In genomic region chr9:86571540-86572135, GRCm38 (mm10) we compare ENCODE assay signal across 8 mouse cellular contexts. TPM values are rescaled to one million over a fixed set of nuclear protein-coding genes. Genes with fewer than 3 reads are reported as not detected.
A peak's percentile ranks its signal among the peaks of the same experiment; 100 is the strongest.
DNase-seq lines count a peak whose midpoint lies in the region; ATAC-seq lines count a peak whose summit lies in the region.

TSS of gene Pgm3 (minus strand) at chr9:86571842.
TSS of gene Rwdd2a (plus strand) at chr9:86571991.

- H3K9me3 ChIP-seq in hindbrain, embryonic 16.5 days (ENCODE audit: control insufficient read depth, low read length), result no peaks in the 10 kb centered on the region

- no peaks in the 10 kb centered on the region for H3K27me3 ChIP-seq in hindbrain, embryonic 16.5 days (replicated peaks; ENCODE audit: control insufficient read depth, insufficient read depth, low read length)

- peak within 1 kb of the TSS; percentile 82 for H3K4me3 ChIP-seq in hindbrain, embryonic 16.5 days (ENCODE audit: low read length)
- peak within 1 kb of the TSS; percentile 62 for H3K4me3 ChIP-seq in macrophage (ENCODE audit: inconsistent target)

- under 1% methylated on average over 50 of the region's 59 CpGs for WGBS in hindbrain, embryonic 16.5 days
- WGBS in macrophage (ENCODE audit: missing documents), result under 1% methylated on average over 54 of the region's 59 CpGs

- peaks cover 9% of the 10 kb centered on the region for H3K4me1 ChIP-seq in hindbrain, embryonic 16.5 days (ENCODE audit: control insufficient read depth, insufficient read depth, low read depth, low read length)

- peak; percentile 99 for ATAC-seq in hindbrain, embryonic 16.5 days

- H3K4me2 ChIP-seq in hindbrain, embryonic 16.5 days (ENCODE audit: low read length), result peak within 1 kb of the TSS; percentile 100

- H3K36me3 ChIP-seq in hindbrain, embryonic 16.5 days (ENCODE audit: control insufficient read depth, insufficient read depth, low read length), result no peaks in the 10 kb centered on the region; the same call in 1 of the 2 replicates
- H3K36me3 ChIP-seq in macrophage (ENCODE audit: inconsistent target), result peaks cover 15% of the 10 kb centered on the region; the same call in 1 of the 2 replicates

- peak within 1 kb of the TSS; percentile 77 for H3K27ac ChIP-seq in hindbrain, embryonic 16.5 days (ENCODE audit: low read depth, low read length)
- no peak within 1 kb of the TSS for H3K27ac ChIP-seq in macrophage

- H3K79me2 ChIP-seq in macrophage (ENCODE audit: inconsistent target), result no peaks in the 10 kb centered on the region; the same call in 1 of the 2 replicates

- DNase-seq in R1 (ENCODE audit: low read depth, low spot score), result peak; percentile 92
- DNase-seq in cerebellum, postnatal 25 days, result peak; percentile 97 to 100
- peak; percentile 93 to 94 for DNase-seq in frontal cortex, postnatal 36 days (ENCODE audit: low spot score in 2 of 2)
- DNase-seq in left cerebral cortex, adult 18-20 months (ENCODE audit: low spot score in 2 of 2), result peak; percentile 93 to 98
- peak; percentile 97 for DNase-seq in right cerebral cortex, adult 18-20 months
- peak; percentile 89 for DNase-seq in urinary bladder, postnatal 10 days (ENCODE audit: low spot score)

- peak within 1 kb of the TSS; percentile 80 for H3K9ac ChIP-seq in hindbrain, embryonic 16.5 days (ENCODE audit: low read depth, low read length)

RNA-seq across cellular contexts. Expression of gene Pgm3, which starts in this region (rescaled TPM):
- 36.1 and 39.8 TPM in 2 replicates for polyA plus RNA-seq in hindbrain, embryonic 16.5 days (2015; fragmentation: Nextera tagmentation; extraction: Ambion mirVana)
- 10 to 100 TPM; 17.5 to 19.2 TPM for total RNA-seq in left cerebral cortex, adult 18-20 months (2021)
- 10 to 100 TPM in 25 of 26 experiments, 1 to 10 TPM in 1; 10.0 to 35.3 (median 18.0) TPM for total RNA-seq in macrophage (2018; cell fraction: chromatin; rRNA removed)
- total RNA-seq in macrophage (2018; cell fraction: cytosol; rRNA removed), result 1 to 10 TPM; 3.6 to 7.4 (median 5.8) TPM
- total RNA-seq in macrophage (2018; cell fraction: nucleus; rRNA removed), result 10 to 100 TPM in 19 of 26 experiments, 1 to 10 TPM in 7; 6.2 to 19.1 (median 11.5) TPM
- polyA plus RNA-seq in macrophage (2018), result 4.3 to 8.6 TPM (median 6.5 TPM) in 3 replicates

RNA-seq across cellular contexts. Expression of gene Rwdd2a, which starts in this region (rescaled TPM):
- 37.2 and 48.9 TPM in 2 replicates for polyA plus RNA-seq in hindbrain, embryonic 16.5 days (2015; fragmentation: Nextera tagmentation; extraction: Ambion mirVana)
- 10 to 100 TPM; 22.4 to 26.8 TPM for total RNA-seq in left cerebral cortex, adult 18-20 months (2021)
- 1 to 10 TPM in 2 of 26 experiments, under 1 TPM in 4, not detected in 20; 0.45 to 1.1 (median 0.81) TPM for total RNA-seq in macrophage (2018; cell fraction: chromatin; rRNA removed)
- total RNA-seq in macrophage (2018; cell fraction: cytosol; rRNA removed), result 1 to 10 TPM in 25 of 26 experiments, under 1 TPM in 1; 0.85 to 3.5 (median 1.9) TPM
- total RNA-seq in macrophage (2018; cell fraction: nucleus; rRNA removed), result 1 to 10 TPM in 12 of 26 experiments, under 1 TPM in 8, not detected in 6; 0.35 to 4.2 (median 1.1) TPM
- polyA plus RNA-seq in macrophage (2018), result 1.8 to 3.6 TPM (median 3.1 TPM) in 3 replicates
